Mouse (Mus musculus) hindbrain, postnatal 0 days (tissue): ENCODE measurements at regions not wholly inside any gene's neighbourhood (a gene's known extent, or its start where the extent isn't known, plus 50 kb on each side); places are given as distances from the start of the nearest gene placed in this dataset.
A peak's percentile ranks its signal among the peaks of the same experiment; 100 is the strongest.
"Not testable (repeated sequence)": the region's sequence is repeated elsewhere in the genome, so short reads cannot be mapped to it uniquely, and the experiment has no call there.

Experiments used
- ATAC-seq: fragments of 200-750 bp; cut with Nextera tagmentation; 2 replicates; pipeline ENCODE4 v1.8.0; 2017; ENCODE audit warnings: mild to moderate bottlenecking, moderate TSS enrichment, moderate library complexity
- DNase-seq: peaks from one replicate; pipeline ENCODE4 v3.0.0-alpha.2; 2015; ENCODE audit warnings: low spot score
- H3K27ac ChIP-seq: fragments of 300-500 bp; sonication (generic); 2 replicates; pipeline ENCODE4 v1.5.1; 2014; ENCODE audit warnings: mild to moderate bottlenecking
- H3K27me3 ChIP-seq: fragments of 300-500 bp; sonication (generic); 2 replicates; pipeline ENCODE4 v1.6.1; 2014; ENCODE audit warnings: low read length, mixed read lengths; ENCODE audit not compliant: insufficient read depth
- H3K36me3 ChIP-seq: fragments of 300-500 bp; sonication (generic); 2 replicates; pipeline ENCODE4 v1.6.1; 2014; ENCODE audit warnings: low read length, mixed read lengths; ENCODE audit not compliant: insufficient read depth
- H3K4me1 ChIP-seq: fragments of 300-500 bp; sonication (generic); 2 replicates; pipeline ENCODE4 v1.6.1; 2014; ENCODE audit warnings: antibody characterized with exemption, low read length, mixed read lengths; ENCODE audit not compliant: insufficient read depth
- H3K4me2 ChIP-seq: fragments of 300-500 bp; sonication (generic); 2 replicates; pipeline ENCODE4 v1.6.1; 2014; ENCODE audit warnings: low read depth, mild to moderate bottlenecking, low read length, moderate library complexity, mixed read lengths
- H3K4me3 ChIP-seq: fragments of 300-500 bp; sonication (generic); 2 replicates; pipeline ENCODE4 v1.5.1; 2014; ENCODE audit warnings: low read length
- H3K9ac ChIP-seq: fragments of 300-500 bp; sonication (generic); replicated peaks from 2 replicates; pipeline ENCODE4 v1.6.1; 2014; ENCODE audit warnings: mild to moderate bottlenecking, low read length, moderate library complexity, mixed read lengths
- H3K9me3 ChIP-seq: fragments of 300-500 bp; sonication (generic); 2 replicates; pipeline ENCODE4 v1.6.1; 2016; ENCODE audit warnings: low read length, mixed read lengths
- CTCF ChIP-seq: IDR thresholded peaks from 2 replicates; pipeline ENCODE4 v1.5.1; 2016; ENCODE audit warnings: antibody characterized with exemption, control low read depth, low read depth
- WGBS: fragments of 180-500 bp; shearing (Covaris S2); extraction: QIAGEN DNeasy Blood & Tissue Kit; methylation state at CpG from one replicate; pipeline ENCODE4 v1.1.7; 2014; 5-methylcytosine and 5-hydroxymethylcytosine counted together

DNA sequence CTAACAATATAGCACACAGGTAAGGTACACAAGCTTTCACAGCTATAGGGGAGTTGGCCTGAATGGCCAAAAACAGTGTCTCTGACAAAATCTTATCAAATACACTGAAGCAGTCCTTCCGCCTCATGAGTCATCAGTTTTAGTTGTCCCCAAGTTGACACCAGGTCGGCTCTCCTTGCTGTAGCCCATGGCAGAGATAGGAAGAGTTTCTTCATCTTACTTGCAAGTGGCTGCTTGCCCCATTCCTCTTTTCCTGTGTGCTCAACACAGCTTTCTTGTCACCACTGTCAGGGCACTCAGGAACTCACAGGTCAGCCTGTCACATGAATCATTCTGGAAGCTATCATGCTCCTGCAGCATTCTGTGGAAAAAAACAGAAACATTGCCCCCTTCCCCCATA is 77.1 kb downstream of the Olfr721-ps1 start:
- ATAC-seq, H3K4me3 ChIP-seq, H3K27me3 ChIP-seq, H3K9ac ChIP-seq, DNase-seq, H3K27ac ChIP-seq, H3K36me3 ChIP-seq, H3K4me1 ChIP-seq, H3K9me3 ChIP-seq, H3K4me2 ChIP-seq: not testable (repeated sequence)
- WGBS = 91% methylated on average over 2 of the region's 2 CpGs

GRCm38 (mm10) chr14:14481840-14482239 is 80.7 kb downstream of the Olfr721-ps1 start:
- WGBS = 78% methylated on average over 1 of the region's 1 CpGs
- no peaks in the 10 kb centered on the region for H3K4me1 ChIP-seq
- peak; percentile 63 for ATAC-seq

DNA sequence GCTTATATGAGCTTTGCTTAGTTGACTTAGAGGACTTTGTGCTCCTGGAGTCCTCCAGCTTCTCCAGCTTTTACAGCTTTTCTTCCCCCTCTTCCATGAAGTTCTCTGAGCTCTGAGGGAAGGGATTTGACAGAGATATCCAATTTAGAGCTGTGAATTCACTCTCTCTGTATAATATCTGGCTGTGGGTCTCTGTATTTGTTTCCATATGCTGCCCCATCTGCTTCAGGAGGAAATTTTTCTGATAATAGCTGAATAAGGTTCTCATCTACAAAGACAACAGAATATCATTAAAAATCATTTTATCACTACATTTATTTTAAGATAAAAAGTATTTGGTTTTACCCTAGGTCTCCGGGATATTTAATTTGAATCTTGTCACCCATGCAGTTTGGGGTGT is 85.3 kb downstream of the Olfr721-ps1 start:
- no peak overlapping the region for H3K9ac ChIP-seq
- no peaks in the 10 kb centered on the region for H3K36me3 ChIP-seq
- H3K27ac ChIP-seq = no peak overlapping the region
- no peak overlapping the region for H3K4me3 ChIP-seq
- no peak for ATAC-seq
- no peaks in the 10 kb centered on the region for H3K4me1 ChIP-seq
- no peak overlapping the region for H3K4me2 ChIP-seq
- TF ChIP-seq CTCF = no peak
- H3K9me3 ChIP-seq = no peaks in the 10 kb centered on the region
- H3K27me3 ChIP-seq = no peaks in the 10 kb centered on the region
- DNase-seq = no peak
- WGBS = 85% methylated on average over 1 of the region's 1 CpGs

More at GRCm38 (mm10) chr14:14481840-14482239, 80.7 kb downstream of the Olfr721-ps1 start:
- Histone ChIP-seq H3K27me3 (no peaks in the 10 kb centered on the region), H3K4me3 (no peak overlapping the region), H3K9ac (no peak overlapping the region), H3K4me2 (no peak overlapping the region), H3K27ac (no peak overlapping the region), H3K9me3 (no peaks in the 10 kb centered on the region), H3K36me3 (no peaks in the 10 kb centered on the region)
- peak; percentile 74 for DNase-seq
- peak; percentile 67 for TF ChIP-seq CTCF

GRCm38 (mm10) chr14:14490501-14490900 is 89.4 kb downstream of the Olfr721-ps1 start:
- no peaks in the 10 kb centered on the region for H3K36me3 ChIP-seq
- TF ChIP-seq CTCF = no peak
- DNase-seq (no peak), ATAC-seq (no peak)
- H3K9ac ChIP-seq = no peak overlapping the region
- H3K4me2 ChIP-seq = no peak overlapping the region
- H3K4me3 ChIP-seq = no peak overlapping the region
- no peak overlapping the region for H3K27ac ChIP-seq
- H3K4me1 ChIP-seq = no peaks in the 10 kb centered on the region
- H3K9me3 ChIP-seq = no peaks in the 10 kb centered on the region
- no peaks in the 10 kb centered on the region for H3K27me3 ChIP-seq

DNA sequence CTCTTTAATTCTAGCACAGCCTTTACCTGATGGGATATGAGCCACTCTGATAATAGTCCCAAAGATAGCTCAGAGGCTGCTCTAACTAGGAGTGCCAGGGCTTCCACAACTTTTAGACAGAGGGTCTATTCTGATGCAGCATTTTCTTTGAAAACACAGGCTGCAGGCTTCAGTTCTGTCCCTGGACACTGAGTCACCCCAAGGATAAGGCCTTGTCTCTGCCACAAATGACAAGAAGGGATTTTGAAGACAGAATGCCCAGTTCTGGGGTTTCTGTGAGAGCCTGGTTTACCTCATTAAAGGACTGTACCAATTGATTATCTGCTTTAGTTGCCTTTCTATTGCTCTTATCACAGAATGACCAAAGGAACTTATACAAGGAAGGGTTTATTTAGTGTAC is 90.9 kb downstream of the Olfr721-ps1 start:
- DNase-seq = no peak
- no peaks in the 10 kb centered on the region for H3K9me3 ChIP-seq
- no peak overlapping the region for H3K4me2 ChIP-seq
- H3K9ac ChIP-seq = no peak overlapping the region
- no peak for TF ChIP-seq CTCF
- no peak overlapping the region for H3K27ac ChIP-seq
- no peaks in the 10 kb centered on the region for H3K4me1 ChIP-seq
- no peaks in the 10 kb centered on the region for H3K27me3 ChIP-seq
- no peaks in the 10 kb centered on the region for H3K36me3 ChIP-seq
- no peak overlapping the region for H3K4me3 ChIP-seq
- no peak for ATAC-seq

DNA sequence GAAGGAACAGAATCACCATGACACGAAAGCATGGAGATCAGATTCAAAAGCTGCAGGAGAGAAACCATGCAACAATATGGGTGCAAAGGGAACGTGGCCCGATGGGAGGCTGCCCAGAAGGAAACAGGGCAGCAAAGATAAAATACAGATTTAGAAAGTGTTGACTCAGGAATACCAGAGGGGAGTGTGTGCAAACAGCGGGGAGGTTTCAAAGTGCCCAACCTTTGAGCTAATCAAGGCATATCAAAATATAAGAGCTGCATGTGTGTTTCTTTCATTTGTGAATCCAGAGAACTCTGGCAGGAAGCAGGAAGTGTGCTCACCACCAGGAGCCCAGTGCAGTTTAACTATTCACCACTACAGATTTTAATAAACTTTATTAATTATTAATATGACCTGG is 110.8 kb downstream of the Olfr721-ps1 start:
- 87% methylated on average over 4 of the region's 4 CpGs for WGBS
- Histone ChIP-seq H3K9me3 (no peaks in the 10 kb centered on the region), H3K27me3 (no peaks in the 10 kb centered on the region), H3K4me3 (no peak overlapping the region), H3K4me1 (no peaks in the 10 kb centered on the region), H3K36me3 (no peaks in the 10 kb centered on the region), H3K4me2 (no peak overlapping the region), H3K9ac (no peak overlapping the region), H3K27ac (no peak overlapping the region)
- ATAC-seq = no peak
- no peak for TF ChIP-seq CTCF
- DNase-seq = no peak

GRCm38 (mm10) chr14:14513056-14513455 is 112.0 kb downstream of the Olfr721-ps1 start:
- H3K36me3 ChIP-seq = no peaks in the 10 kb centered on the region
- ATAC-seq (no peak), DNase-seq (no peak)
- H3K4me3 ChIP-seq = no peak overlapping the region
- TF ChIP-seq CTCF = no peak
- WGBS = 90% methylated on average over 2 of the region's 2 CpGs
- no peak overlapping the region for H3K9ac ChIP-seq
- no peak overlapping the region for H3K4me2 ChIP-seq
- H3K27ac ChIP-seq = no peak overlapping the region
- H3K27me3 ChIP-seq = no peaks in the 10 kb centered on the region
- no peaks in the 10 kb centered on the region for H3K9me3 ChIP-seq
- H3K4me1 ChIP-seq = no peaks in the 10 kb centered on the region

- Histone ChIP-seq H3K27ac (no peak overlapping the region), H3K36me3 (no peaks in the 10 kb centered on the region), H3K4me3 (no peak overlapping the region), H3K9ac (no peak overlapping the region), H3K9me3 (no peaks in the 10 kb centered on the region), H3K4me1 (no peaks in the 10 kb centered on the region), H3K27me3 (no peaks in the 10 kb centered on the region), H3K4me2 (no peak overlapping the region)
- no peak for TF ChIP-seq CTCF
- ATAC-seq (no peak), DNase-seq (no peak)
- 90% methylated on average over 3 of the region's 3 CpGs for WGBS
Measured at GRCm38 (mm10) chr14:14513498-14513897, 112.4 kb downstream of the Olfr721-ps1 start.
